Mouse (Mus musculus) gastrocnemius, postnatal 14 days (tissue): Measurements from ENCODE around the gene Zzef1. TPM values are rescaled to one million over a fixed set of nuclear protein-coding genes. Genes with fewer than 3 reads are reported as not detected.
"Not testable (repeated sequence)": the region's sequence is repeated elsewhere in the genome, so short reads cannot be mapped to it uniquely, and the experiment has no call there.

Source experiments
- DNase-seq: peaks from one replicate; pipeline ENCODE4 v3.0.0; 2021; ENCODE audit warnings: mixed read lengths
- intact Hi-C: fragments of 180-260 bp; cut with DNase I; formaldehyde crosslinking; loops from one replicate; pipeline ENCODE4 v1.15.1; 2025; ENCODE audit warnings: low total_unique reads
- long read RNA-seq, 2 experiments: library from polyadenylated mRNA; stranded (forward); transcript quantifications; one replicate each; pipeline ENCODE4 v2.0.0; 2021
- total RNA-seq, 2 experiments: library from RNA; stranded (reverse); gene quantifications; 2 replicates each; pipeline ENCODE4 v1.2.3; 2021

Gene Zzef1
- total RNA-seq = 10 to 100 TPM; 13.2 to 14.2 TPM
- long read RNA-seq, experiment 1, partial matches to known transcripts = 3 of 3 reads
- long read RNA-seq, experiment 1, other reads (novel, unspliced or antisense) = 0 of 3 reads
- long read RNA-seq, experiment 2, partial matches to known transcripts = 2 of 2 reads
- long read RNA-seq, experiment 2, other reads (novel, unspliced or antisense) = 0 of 2 reads

GRCm38 (mm10) chr11:72795455-72796295 lies at the start of gene Zzef1, which contains the start of gene Cyb5d2:
Gene Zzef1, plus strand, starts transcription at chr11:72796226.
Gene Cyb5d2, minus strand, starts transcription at chr11:72796142.
- intact Hi-C loops = no loop called here
- peak; percentile 95 for DNase-seq

- intact Hi-C loops = no loop called here
- no peak for DNase-seq
These were observed 44.1 kb upstream of the Zzef1 start for GRCm38 (mm10) chr11:72751956-72752355.

DNA sequence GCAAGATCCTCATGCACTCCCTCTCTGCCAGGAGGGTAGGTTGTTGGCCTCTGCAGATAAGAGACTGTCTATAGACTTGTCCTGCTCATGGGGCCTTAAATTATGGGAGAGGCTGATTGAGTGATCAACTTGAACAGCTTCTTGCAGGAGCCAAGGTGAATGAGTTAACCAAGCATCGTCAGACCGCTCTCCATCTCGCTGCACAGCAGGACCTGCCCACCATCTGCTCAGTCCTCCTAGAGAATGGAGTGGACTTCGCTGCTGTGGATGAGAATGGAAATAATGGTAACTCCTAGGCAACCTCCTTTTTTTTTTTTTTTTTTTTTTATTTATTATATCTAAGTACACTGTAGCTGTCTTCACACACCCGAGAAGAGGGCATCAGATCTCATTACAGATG lies 37.7 kb upstream of the Zzef1 start:
- DNase-seq = no peak
- intact Hi-C loops = no loop called here

DNA sequence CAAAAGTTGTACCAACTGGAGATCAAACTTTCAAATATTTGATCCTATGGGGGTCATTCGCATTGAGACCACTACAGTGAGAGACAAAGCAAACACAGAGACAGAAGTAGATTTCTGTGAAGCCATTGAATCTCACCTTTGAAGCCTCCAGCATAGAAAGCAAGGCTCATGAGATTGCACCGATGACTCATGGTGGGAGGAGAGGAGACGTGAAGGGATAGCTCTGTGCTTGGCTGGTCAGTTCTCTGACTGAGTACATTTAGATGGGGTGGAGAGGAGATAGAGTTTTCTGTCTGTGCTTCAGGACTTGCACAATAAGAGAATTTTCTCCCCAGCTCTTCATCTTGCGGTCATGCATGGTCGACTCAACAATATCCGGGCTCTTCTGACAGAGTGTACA lies 36.4 kb upstream of the Zzef1 start:
- intact Hi-C loops = no loop called here

DNA sequence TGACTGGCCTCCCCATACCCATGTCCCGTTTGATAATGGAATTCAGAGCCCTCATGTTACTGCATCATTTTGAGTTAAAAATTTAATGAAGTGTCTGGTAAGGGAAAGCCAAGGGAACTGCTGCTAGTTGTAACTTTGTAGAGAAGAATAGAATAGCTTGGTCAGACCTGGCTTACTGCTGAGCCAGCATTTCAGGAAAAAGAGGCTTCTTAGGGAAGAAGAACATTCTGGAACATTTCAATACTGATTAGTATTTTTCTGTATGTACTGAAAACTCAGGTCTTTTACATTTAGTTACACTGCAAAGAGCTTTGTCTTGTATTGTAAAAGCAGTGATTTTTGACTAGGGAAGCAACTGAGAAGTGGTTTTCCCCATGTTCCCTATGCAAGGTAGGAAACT lies 35.2 kb upstream of the Zzef1 start:
- intact Hi-C loops = no loop called here
- DNase-seq = no peak

More for the DNA sequence above, 36.4 kb upstream of the Zzef1 start:
- DNase-seq = no peak

- intact Hi-C loops = no loop called here
- DNase-seq = no peak
These were observed 31.8 kb upstream of the Zzef1 start for GRCm38 (mm10) chr11:72764270-72764669.

DNA sequence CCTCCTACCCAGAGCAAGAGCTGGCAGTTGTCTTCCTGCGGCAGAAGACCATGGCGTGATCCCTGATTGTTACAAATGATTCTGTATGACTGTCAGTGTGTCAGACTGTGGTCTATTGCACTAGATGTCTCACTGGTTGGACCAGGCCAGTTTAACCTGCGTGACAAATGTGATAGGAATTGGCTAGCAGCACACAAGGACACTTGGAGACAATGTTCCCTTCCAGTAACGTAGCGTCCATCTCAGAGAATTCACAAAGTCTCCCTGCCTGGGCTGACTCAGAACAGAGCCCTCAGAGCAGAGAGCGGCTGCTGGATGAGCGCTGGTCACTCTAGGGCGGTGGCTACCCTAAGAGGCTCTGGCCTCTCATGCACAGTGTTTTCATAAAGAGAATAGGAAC lies 28.3 kb upstream of the Zzef1 start:
- intact Hi-C loops = no loop called here
- DNase-seq = no peak

GRCm38 (mm10) chr11:72769061-72769460 lies 27.0 kb upstream of the Zzef1 start:
- intact Hi-C loops = no loop called here
- DNase-seq = no peak

GRCm38 (mm10) chr11:72770324-72770723 lies 25.7 kb upstream of the Zzef1 start:
- intact Hi-C loops = no loop called here
- DNase-seq = no peak

DNA sequence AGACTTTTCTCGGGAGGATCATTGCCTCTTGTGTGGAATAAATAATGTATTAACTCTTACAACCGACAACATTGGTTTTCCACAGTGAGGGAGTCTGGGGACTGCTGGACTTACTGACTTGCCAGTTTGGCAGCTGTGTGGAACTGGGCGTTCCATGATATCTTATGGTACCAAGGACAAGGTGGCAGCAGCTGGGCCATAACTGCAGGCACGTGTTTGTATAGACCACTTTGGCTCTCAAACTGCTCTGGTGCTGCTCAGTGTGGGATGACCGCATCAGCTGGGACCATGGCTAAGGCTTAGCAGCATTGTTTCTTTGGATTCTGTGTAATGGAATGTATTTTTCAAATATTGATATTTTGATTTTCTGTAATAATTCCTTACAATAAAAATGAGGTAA lies 25.2 kb upstream of the Zzef1 start:
- DNase-seq = no peak
- intact Hi-C loops = no loop called here

- DNase-seq = no peak
- intact Hi-C loops = no loop called here
These were observed 24.6 kb upstream of the Zzef1 start for GRCm38 (mm10) chr11:72771461-72771860.

DNA sequence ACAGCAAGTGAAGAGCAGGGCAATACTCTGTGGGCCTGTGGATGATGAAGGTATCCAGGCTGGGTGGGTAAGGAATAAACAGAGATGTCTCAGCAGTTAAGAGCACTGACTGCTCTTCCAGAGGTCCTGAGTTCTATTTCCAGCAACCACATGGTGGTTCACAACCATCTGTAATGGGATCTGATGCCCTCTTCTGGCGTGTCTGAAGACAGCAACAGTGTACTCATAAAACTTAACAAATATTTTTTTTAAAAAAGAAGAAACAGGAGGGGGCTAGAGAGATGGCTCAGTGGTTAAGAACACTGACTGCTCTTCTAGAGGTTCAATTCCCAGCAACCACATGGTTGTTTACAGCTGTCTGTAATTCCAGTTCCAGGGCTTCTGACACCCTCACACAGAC lies 23.4 kb upstream of the Zzef1 start:
- DNase-seq, intact Hi-C loops: not testable (repeated sequence)

DNA sequence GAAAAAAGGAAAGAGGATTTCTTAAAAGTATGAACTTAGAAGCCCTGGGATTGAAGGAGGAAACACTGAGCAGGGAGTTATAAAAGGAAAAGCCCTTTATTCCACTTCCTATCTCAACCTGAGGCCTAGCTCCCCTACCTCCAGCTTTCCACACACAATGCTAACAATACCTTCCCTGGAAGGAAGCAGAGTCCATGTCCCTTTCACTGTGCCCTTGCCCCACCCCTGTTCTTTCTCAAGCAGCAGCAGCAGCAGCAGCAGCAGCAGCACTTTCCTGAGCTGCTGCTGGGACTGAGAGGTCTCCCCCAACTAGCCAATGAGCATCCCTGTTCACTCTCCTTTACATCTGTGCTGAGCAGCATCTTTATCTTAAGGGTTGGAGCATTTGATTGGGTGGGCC lies 17.1 kb upstream of the Zzef1 start:
- intact Hi-C loops = no loop called here

DNA sequence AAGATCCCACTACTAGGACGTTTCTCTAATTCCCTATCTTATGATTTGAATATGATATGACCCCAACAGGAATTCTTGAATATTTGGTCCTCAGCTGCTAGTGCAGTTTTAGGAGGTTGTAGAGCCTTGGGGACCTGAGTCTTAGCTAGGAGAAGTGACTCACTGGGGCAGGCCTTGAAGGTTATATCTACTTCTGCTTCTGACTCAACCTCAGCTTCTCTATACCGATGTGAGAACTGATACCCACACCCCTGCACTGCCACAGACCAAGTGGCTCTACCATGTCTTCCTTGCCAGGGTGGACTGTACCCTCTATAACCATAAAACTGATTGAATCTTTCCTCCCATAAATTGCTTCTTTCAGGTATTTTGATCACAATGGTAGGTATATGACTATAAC lies 13.9 kb upstream of the Zzef1 start:
- no peak for DNase-seq
- intact Hi-C loops = no loop called here

More for the DNA sequence above, 17.1 kb upstream of the Zzef1 start:
- no peak for DNase-seq

DNA sequence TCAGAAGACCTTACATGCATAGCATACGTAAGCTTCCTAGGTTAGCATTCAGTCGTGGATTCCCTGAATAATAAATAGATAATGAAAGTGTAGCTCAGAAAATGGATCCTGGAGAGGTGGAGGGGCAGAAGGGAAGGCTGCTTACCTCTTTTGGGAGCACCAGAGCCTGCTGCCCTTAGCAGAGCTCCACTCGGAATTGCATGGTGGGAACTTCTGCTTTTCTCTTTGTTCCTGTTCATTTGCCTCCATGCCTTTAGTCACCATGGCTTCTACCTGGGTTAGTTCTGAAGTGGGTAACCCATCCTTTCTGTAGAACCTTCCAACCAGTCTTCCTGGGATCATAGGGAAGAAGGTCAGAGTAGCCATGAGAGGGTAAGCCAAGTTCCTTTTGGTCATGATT lies 13.5 kb upstream of the Zzef1 start:
- intact Hi-C loops = no loop called here
- no peak for DNase-seq

DNA sequence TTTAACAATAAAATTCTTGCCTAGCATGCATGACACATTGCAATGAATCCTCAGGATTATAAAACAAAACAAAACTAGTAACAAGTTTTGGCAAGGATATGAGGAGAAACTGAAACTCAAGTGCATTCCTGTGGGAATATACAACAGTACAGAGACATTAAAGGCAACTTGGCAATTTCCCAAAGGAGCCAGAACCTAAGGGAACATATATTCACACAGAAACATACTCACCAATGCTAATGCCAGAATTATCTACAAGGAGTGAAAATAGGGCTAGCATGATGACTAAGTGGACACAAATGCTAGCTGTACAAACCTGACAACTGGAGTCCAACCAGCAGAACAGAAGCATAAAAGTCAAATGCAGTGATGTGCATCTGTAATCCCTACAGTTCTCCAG lies 4.0 kb upstream of the Zzef1 start:
- intact Hi-C loops = no loop called here
- DNase-seq = no peak

DNA sequence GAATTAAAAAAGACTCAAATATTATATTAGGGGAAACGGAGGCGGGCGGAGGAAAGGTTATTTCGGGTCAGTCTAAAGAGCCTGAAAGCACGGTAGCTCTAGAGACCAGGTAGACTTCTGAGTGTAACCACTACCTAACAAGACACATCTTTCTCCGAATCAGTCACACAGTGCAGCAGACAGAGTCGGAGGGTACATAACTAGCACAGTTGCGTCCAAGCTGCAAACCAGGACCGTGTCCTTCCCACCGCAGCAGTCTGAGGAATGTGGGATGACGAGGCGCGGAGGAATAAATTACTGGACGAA lies 924 bp upstream of the Zzef1 start:
- DNase-seq = no peak
- intact Hi-C loops = no loop called here

- peak; percentile 36 for DNase-seq
- intact Hi-C loops = no loop called here
These were observed 266 bp downstream of the Zzef1 start for GRCm38 (mm10) chr11:72796296-72796687.

DNA sequence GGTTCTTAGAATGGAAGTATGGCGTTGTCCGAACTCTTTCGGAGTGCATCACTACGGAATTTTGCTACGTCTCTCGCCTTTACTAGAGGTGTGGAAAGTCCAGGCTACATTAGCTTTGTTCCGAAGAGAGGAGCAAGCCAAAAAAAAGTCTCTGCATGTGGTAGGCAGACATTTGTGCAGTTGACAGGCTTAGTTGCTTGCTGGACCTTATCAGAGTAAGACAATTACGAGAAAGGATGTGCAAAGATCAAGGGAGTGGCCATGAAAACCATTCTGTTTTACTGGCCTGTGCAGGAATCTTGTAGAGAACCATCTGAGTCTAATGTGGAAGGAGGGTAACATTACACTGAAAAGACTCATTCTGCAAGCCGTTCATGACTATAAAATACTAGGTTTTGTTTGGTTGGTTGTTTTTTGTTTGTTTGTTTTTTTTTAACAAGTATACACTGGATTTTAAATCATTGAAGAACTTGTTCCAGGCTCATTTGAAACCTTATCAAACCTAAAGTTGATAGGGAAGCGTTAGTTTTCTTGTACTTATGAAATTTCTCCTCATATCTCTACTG lies 830 bp downstream of the Zzef1 start:
- intact Hi-C loops = no loop called here
- no peak for DNase-seq

GRCm38 (mm10) chr11:72798112-72798511 lies 2.1 kb downstream of the Zzef1 start:
- intact Hi-C loops = no loop called here
- no peak for DNase-seq

DNA sequence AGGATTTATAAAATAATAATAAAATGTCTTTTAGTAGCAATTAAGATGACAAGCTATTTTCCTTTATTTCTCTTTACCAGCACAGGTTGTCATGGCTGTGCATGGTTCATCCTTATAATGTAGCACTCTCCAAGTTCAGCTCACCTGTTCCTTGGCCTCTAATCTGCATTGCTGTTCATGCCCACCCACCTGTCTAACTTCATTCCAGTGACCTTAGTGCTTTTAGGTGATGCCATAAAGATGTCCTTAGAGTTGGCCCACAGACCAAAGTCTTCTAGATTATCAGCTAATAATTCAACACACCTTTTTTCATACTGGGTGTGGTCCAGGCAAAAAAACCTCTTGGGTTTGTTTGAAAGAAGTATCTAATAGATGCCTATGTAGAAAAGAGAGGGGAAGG lies 5.2 kb downstream of the Zzef1 start:
- intact Hi-C loops = no loop called here
- DNase-seq = no peak
